Mouse (Mus musculus) gastrocnemius, postnatal 4 days (tissue): ENCODE data around the gene Stradb. TPM values are rescaled to one million over a fixed set of nuclear protein-coding genes. Genes with fewer than 3 reads are reported as not detected.
"Not testable (repeated sequence)": the region's sequence is repeated elsewhere in the genome, so short reads cannot be mapped to it uniquely, and the experiment has no call there.

Experiments
- DNase-seq, 2 experiments: peaks; one replicate each; pipeline ENCODE4 v3.0.0; 2021 to 2022; ENCODE audit warnings: low spot score in 2 of 2, mixed read lengths in 2 of 2
- total RNA-seq, 2 experiments: library from RNA; stranded (reverse); gene quantifications; 2 replicates each; pipeline ENCODE4 v1.2.3; 2021

The Stradb gene
- total RNA-seq, 2 experiments from 2014 or later = 69.6 to 81.9 TPM

DNA sequence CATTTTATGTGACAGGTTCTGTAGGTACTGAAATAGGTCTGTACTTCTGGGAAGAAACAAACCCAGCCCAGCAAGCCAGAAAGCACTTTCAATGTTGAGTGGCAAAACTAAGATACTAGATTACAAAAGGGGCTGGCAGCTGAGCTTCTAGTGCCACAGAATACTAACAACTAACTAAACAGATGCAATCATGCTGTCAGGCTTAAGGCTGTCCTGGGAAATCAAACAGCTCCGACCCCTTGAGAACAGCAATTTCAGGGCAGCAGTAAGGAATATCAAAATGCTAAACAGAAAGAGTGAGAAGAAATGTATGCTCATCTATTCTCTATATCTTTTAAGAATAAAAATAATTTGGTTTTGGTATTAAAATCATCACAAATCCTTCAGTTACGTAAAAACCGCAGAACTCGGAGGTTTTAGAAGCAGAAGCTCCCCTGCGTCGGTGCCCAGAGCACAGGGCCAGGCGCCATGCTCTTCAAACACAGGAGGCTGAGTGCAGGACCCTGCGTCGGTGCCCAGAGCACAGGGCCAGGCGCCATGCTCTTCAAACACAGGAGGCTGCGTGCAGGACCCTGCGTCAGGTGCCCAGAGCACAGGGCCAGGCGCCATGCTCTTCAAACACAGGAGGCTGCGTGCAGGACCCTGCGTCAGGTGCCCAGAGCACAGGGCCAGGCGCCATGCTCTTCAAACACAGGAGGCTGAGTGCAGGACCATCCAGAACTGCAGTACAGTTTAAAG lies 14.4 kb upstream of the Stradb start:
- not testable (repeated sequence) for DNase-seq

DNA sequence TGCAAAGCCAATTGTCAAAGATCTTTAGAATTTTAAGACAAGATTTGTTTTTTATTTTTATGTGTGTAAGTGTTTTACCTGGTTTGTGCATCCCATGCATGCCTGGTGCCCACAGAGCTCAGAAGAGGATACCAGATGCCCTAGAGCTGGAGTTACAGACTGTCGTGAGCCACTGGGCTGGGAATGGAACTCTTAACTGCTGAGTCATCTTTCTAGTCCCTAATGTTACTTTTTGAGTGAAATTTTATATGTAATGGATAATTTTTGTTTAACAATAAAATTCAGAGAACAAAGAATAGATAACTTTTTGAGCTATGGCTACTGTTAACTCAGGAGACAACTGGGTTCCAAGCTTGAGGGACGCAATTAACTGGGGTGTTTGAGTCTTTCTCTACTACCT lies 13.6 kb upstream of the Stradb start:
- DNase-seq = no peak

DNA sequence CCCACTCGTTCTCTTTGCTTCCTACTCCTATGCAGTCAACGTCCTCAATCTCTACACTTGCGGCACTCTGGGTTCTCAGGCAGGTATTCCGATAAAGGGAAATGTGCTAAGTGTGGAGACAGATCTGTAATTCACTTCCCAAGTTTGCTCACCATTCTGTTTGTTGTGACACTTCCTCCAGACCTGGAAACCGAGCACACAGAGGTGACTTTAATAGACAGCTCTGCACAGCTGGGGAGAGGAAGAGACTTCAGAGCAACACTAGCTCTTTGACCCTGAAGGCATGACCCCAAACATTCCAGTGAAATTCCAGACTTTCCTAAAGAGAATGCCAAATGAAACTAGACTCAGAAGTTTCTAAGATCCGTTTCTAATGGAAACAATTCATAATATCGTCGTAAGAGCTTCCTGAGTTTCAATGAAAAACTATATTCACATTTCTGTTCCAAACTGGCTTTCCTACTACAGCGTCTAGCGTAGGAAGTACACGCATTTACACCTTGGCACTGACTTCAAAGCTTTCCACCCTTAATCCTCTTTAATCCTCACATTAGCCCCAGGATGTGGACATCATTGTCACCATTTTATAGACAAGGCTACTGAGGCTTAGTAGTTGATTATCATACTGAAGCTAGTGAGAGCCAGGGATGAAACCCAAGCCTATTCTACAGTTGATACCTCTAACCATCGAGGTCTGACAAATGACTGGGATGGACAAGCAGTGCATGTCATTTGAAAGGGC lies 12.0 kb upstream of the Stradb start:
- DNase-seq = no peak

DNA sequence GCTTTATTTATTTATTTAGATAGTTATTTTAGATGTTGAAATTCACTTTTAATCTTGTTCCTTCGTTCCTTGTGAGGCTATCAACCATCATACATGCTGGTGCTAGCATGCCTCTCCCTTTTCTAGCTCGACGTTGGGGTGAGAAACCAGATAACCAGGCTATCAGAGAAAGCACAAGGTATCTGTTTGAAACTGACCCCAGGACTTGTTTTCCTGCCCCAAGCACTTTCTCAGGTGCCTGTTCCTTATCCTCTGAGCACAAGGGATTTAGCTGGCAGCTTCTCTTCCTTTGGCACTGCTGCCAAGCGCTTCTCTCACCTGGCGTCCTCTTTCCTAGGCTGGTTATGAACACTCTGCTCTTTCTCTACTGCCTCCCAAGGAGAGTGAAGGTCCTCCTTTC lies 10.9 kb upstream of the Stradb start:
- no peak for DNase-seq

DNA sequence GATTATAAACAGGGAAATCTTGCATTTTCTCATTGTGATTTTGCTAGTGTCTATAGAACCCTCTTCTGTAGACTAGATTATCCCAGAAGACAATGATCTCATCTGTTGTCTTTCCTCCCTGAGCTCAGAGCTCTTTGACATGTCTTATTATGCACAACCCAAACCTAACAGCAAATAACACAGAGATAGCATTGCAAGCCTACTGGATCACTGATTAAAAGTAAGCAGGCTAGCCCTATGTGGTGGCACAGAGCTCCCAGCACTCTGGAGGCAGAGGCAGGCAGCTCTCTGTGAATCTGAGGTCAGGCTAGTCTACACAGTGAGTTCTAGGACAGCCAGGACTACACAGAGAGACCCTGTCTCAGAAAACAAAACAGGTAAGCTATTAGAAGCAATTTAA lies 10.5 kb upstream of the Stradb start:
- no peak for DNase-seq

DNA sequence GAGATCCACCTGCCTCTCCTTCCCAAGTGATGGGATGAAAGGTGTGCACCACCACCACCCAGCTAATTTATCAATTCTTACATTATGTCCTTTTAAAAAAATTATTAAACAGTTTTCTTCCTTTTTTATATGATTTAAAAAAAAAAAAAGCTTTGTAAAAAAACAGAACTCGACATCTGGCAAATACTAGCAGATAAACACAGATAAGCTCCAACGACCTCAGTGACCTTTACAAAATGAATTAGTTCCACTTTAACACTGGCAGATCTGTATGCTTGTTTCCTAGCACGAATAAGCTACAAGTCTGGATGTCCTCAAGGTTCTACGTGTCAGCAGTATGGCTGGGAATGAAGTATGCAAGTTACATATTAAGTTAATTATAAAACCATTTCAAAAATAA lies 5.8 kb upstream of the Stradb start:
- DNase-seq = no peak

DNA sequence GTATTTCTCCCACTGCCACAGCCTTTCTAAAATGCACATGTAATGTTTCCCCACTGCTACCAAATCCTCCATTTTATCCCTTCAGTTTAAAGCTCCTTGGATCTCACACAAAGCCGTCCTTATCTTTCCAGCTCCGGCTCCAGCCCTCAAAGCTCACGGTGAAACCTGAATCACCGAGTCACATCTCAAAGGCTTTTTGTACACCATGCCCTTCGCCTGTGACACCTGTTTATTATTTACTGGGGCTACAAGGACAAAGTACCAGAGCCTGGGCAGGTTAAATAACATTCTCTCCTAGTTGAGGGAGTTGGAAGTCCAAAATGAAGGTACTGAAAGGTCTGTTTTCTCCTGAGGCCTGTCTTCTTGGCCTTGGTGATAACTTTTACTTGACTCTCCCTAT lies 3.3 kb upstream of the Stradb start:
- DNase-seq = no peak

DNA sequence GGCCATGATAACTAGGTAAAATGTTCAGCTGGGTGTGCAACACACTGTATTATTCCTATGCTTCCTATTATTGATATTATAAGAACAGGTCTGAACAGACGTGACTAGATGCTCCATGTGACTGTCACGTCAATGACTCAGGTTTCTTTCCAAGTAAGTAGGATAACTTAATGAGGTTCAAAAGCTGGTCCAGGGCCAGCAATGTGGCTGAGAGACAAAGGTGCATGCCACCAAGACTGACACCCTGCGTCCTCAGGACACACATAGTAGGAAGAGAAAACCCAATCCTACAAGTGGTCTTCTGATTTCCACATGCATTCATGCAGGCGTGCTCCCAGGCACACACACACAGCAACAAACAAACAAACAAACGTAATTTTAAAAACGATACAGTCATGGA lies 2.2 kb upstream of the Stradb start:
- no peak for DNase-seq

DNA sequence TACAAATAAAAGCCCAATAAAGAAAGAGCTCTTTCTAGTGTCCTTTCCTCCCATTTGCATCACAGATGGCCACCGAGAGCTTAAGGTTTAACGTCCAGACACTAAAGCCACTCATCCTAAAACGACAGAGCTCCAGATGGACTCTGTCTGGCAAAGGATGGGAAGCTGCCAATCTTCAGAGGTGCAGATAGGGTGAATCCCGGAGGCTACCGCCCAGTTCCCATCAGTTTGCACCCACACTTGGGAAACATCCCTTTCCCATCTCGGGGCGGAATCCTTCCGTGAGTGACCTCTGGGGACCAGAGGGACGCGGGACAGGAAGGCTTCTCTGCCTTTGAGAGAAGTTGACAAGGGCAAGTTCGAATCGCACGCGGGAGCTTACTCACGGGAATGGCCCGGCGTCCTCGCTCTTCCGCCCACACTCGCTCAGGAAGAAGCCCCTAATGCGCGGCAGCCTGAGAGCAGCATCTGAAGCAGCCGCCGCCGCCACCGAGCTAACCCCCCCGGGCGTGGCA lies 414 bp upstream of the Stradb start:
- DNase-seq = no peak

DNA sequence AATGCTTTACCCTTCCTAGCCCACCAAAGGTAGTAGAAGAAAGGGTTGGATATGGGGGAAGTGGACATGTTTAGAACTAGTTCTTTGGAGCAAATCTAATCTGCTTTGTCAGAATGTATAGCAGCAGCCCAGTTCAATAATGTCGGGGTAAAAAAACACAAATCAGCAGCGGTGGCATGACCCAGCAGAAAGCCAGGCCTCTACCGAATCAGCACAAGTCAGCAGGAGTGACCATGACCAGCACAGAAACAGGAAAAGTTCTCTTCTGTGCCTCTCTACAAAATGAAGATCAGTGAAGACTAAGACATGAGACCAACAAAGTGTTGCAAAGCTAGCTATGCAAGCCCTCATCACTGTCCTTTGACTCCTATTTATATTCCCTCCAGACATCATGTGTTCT lies 9.0 kb downstream of the Stradb start:
- no peak for DNase-seq

DNA sequence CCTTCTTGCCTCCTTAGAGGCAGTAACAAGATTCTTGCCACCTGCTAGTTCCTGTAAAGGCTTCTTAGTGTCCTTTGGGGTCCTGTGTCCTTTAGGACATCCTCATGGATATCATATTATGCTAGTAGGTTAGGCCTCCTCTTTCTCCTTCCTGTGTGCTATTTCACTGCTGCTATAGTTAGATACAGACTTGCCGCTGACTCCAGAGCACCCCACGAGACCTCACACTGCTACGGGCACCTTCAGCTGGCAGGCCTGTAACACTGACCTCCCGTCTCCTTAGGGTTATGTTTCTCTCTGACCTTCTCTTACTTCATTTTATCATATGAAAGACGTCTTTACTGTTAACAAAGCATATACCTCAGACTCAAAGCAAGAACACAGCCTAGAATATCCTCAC lies 11.3 kb downstream of the Stradb start:
- DNase-seq = no peak

DNA sequence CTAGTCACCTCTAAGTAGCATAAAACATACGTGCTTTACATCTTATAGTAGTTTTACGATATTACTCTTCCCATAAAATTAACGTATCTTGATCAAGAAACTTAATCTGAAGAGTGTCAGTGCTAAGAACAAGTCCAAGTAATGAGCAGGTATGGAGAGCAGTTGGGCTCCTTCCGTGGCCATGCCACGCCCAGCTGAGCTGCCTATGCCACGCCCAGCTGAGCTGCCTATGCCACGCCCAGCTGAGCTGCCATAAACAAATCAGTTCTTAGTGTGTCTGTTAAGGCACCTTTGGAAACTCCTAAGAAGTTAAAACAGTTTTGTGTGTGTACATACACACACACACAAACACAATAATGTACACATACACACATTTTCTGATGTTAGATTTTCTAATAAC lies 19.8 kb downstream of the Stradb start:
- DNase-seq = no peak

DNA sequence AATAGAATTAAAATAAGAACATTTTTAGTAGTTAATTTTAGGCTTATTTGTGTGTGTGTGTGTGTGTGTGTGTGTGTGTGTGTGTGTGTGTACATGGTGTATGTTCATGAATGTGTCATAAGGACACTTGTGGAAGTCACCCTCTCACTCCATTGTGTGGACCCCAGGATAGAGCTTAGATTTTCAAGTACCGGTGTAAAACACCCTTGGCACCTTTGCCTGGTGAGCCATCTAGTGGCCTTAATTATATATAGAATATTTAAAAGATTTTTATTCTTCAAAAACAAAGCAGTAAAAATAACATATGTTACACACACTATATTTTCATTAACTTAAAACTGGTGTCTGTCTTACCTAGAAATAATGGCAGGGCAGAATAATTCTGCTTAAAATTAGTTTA lies 20.4 kb downstream of the Stradb start:
- DNase-seq = no peak

DNA sequence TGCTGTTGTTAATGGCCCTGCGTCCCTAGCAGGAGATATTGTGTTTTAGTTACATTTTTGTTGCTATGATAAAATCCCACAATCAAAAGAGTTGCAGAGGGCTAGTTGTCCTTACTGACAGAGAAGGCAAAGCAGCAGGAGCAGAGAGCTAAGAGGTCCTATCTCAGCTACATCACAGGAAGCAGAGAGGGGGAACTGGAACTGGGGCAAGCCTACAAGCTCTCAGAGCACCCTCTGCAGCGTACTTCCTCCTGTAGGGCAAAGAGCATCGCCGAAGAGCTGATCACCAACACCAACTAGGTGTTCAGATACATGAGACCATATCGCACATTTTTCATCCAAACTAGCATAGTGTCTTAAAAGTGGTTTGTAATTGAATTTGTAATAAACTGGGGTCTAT lies 22.0 kb downstream of the Stradb start:
- no peak for DNase-seq

DNA sequence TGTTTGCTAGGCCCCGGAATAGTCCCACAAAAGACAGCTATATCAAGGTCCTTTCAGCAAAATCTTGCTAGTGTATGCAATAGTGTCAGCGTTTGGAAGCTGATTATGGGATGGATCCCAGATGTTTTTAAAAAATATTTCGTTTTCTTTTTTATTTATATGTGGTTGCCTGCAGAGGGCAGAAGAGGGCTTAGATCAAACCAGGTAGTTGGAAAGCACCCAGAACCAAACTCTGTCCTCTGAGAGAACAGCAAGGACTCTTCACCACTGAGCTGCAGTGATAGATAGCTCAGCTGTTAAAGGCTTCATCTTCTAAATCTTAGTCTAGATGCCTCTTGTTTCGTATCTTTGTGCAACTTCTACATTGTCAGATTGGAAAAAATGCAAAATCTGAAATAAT lies 35.9 kb downstream of the Stradb start:
- DNase-seq = no peak

DNA sequence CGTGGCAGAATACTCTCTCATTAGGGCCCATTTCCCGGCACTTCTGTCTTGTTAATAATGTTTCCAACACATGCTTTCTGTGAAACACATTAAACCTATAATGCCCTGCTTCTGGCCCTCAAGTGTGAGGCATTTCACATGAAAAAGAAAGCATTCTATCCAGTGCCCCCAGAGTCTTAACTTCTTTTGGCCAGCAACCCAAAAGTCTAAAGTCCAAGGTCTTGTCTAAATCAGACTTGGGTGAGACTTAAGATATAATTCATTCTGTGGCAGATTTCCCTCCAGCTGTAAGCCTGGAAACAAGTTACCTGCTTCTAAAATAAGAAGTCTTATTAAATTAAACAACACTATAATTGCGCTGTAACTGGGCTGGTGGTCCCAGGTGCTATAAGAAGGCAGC lies 48.2 kb downstream of the Stradb start:
- no peak for DNase-seq

DNA sequence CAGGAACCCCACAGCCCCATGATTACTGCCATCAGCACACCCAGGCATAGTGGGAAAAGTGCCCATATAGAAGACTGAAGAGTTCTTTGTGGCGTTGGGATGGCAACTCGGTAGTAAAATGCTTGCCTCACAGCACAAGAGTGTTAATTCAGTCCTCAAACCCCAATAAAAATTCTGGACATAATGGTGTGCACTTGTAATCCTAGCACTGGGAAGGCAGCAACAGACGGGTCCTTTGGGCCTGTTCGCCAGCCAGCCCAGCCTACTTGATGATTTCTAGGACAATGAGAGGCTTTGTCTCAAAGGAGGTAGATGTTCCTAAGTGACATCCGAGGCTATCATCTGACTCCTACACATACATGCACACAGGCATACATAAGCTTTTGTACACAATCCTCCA lies 64.4 kb downstream of the Stradb start:
- DNase-seq = no peak

Other genes starting within 250 kb of the Stradb start
- 10 to 100 TPM; 14.2 to 16.2 TPM for gene Casp8, start 178.1 kb upstream of the Stradb start, total RNA-seq
- gene Trak2, start 92 bp upstream of the Stradb start, total RNA-seq = 10 to 100 TPM; 52.4 to 56.7 TPM
- not detected for gene C2cd6, start 121.4 kb downstream of the Stradb start, total RNA-seq
- gene Tmem237, start 146.9 kb downstream of the Stradb start, total RNA-seq = 10 to 100 TPM; 11.2 to 12.7 TPM
- gene Mpp4, start 189.9 kb downstream of the Stradb start, total RNA-seq = under 1 TPM; 0.37 to 0.52 TPM